Mouse (Mus musculus): ENCODE data around the gene Tdpoz4.
A peak's percentile ranks its signal among the peaks of the same experiment; 100 is the strongest.
"Not testable (repeated sequence)": the region's sequence is repeated elsewhere in the genome, so short reads cannot be mapped to it uniquely, and the experiment has no call there.

DNA sequence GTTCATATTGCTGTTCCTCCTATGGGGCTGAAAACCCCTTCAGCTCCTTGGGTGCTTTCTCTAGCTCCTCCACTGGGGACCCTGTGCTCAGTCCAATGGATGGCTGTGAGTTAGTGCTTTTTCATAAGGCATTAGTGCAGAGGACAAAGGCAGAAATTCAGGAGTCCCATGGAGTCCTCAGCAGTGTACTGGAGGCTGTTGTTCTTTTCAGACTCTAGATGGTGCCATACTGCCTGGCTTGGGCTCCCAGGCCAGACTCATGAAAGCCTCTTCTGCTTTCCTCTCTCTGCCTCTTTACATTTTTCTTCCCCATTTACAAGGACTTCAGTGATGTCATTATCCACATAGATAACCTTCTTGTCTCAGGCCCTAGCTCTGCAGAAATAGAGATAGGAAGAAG lies 17.1 kb downstream of the Tdpoz4 start:
- TF ChIP-seq CTCF (IDR thresholded peaks at IDR 0.05; ENCODE audit: low read depth) = peak; percentile 42
- TF ChIP-seq EP300 (optimal IDR thresholded peaks at IDR 0.05) = not testable (repeated sequence)
